Mouse (Mus musculus): ENCODE results near the gene Acbd6. TPM values are rescaled to one million over a fixed set of nuclear protein-coding genes. Genes with fewer than 3 reads are reported as not detected.

The Acbd6 gene
- 10 to 100 TPM; 64.4 to 74.2 TPM for total RNA-seq (2021)
- 384 and 451 TPM in 2 replicates for polyA plus RNA-seq (2012; rRNA removed)
- long read RNA-seq, full-length matches to known transcripts: 45 of 49 reads
- long read RNA-seq, partial matches to known transcripts: 0 of 49 reads
- long read RNA-seq, other reads (novel, unspliced or antisense): 4 of 49 reads

DNA sequence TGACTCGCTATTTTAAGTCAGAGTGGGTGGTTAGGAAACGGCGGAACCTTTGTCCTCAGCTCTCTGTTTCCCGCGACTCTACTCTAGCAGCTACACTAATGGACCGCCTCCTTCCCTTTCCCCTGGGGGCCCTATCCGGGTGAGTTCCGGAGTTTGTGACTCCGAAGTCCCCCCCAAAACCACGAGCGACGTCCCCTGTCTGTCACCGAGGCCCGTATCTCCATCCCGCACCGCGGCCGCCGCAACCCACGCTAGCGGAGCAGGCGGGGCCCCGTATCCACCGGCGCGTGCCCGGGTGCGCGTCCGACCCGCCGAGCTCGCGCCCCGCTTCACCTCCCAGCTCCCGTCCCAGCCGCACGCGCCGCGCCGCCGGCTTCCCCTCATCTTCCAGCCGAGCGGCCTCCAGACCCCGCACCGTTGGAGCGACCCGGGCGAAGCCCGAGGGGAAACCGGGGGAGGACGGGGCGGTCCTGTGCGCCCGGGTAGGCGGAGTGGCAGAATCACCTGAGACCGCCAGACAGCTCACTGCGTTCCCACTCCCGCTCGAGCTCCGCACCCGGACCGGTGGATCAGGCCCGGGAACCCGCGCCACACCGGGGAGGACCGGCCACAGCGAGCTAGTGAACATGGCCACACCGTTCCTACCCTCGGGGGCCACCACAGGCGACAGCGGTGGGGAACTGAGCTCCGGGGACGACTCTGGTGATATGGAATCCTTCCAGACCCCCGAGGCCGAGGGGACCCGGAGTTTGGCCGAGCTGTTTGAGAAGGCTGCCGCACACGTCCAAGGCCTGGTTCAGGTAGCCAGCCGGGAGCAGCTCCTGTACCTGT, at the start of gene Acbd6:
TSS of gene Acbd6 (plus strand) at position 109 of the 831 bp plus-strand sequence.
- peak; percentile 87 for DNase-seq

GRCm38 (mm10) chr1:155510263-155510662, 47.7 kb upstream of the Acbd6 start:
- peak; percentile 69 for DNase-seq

GRCm38 (mm10) chr1:155515866-155516265, 42.1 kb upstream of the Acbd6 start:
- DNase-seq: no peak

DNA sequence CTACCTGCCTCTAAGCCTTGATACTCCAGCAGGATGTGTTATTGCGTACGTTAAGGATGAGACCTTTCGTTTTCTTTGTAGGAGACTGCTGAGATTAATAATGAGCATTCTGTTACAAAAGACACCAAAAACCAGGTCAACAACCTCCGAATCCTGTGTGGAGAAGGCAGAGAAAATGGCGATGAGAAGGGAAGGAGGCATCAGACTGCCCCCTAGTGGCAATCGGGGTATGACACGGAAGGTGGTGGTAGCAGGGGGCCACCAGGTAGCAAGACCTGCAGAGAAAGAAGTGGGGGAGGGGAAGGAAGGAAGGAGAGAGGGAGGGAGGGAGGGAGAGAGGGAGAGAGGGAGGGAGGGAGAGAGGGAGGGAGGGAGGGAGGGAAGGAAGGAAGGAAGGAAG, 41.3 kb upstream of the Acbd6 start:
- peak; percentile 70 for DNase-seq

DNA sequence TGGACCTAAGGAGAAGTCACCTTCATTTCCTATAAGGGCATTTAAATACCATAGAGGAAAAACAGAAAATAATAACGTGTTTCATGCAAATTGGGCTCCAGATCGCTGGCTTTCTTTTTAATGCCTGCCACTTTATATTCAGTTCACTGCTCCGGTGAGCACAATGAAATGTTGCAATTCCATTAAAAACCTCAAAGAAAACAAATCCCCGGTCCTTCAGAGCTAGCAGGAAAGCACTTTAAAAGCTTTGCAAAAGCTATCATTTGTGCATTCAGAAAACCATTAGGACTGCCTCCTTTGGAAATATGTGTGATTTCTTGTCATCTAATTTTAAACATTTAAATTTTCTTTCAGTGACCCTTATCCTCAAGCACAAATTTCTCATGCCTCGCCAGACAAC, 40.9 kb upstream of the Acbd6 start:
- DNase-seq: no peak

GRCm38 (mm10) chr1:155520285-155520684, 37.6 kb upstream of the Acbd6 start:
- DNase-seq: no peak

GRCm38 (mm10) chr1:155522493-155522892, 35.4 kb upstream of the Acbd6 start:
- no peak for DNase-seq

DNA sequence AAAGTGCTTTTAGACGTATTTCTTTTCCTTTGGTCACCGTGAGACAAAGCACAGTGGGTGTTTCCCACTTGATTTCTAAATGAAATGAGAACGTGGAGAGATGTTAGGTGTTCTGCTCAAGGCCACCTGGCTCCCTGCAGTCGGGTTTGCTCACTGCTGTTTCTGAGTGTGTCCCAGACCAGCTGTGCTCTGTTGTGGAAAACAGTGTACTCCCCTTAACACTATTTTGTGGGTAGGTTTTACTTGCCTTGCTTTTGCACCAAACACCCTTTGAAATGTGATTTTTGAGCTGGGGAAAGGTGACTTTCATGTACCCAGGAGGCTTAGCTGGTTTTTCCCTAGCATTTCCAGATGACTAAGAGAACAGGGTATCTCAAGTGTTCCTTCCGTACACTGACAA, 31.7 kb upstream of the Acbd6 start:
- DNase-seq: peak; percentile 29

DNA sequence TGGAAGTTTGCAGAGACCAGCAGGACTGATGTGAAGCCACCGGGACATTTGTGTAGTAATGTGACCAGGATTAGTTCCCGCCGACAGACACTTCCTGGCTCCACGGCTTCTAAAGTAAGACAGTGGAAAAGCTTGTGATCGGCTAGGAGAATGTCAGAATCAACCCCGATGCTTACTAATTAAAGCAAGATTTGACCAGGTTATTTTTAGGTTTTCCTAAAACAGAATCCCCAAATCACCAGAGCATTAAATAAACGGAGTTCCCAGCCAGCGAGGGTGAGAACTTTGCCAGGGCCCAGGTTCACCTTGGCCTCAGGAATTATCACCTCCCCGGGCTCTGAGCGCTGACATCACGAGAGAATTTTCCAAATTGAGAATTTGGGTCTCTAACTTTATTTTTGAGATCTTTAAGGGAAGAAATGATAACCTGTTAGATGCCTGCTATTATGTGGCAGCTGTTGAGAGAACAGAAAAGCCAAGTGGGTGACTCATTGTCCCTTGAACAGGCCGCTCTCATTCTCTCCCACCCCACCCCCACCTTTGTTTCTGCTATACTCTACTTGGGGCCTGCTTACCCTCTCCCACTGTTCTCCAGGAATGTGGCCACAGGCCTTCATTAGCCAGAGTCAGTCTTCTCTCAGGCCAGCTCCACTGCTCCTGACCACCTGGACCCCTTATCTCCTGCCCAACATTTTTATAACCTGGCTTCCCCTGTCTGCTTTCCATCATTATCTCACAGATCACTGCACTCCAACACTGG, 30.7 kb upstream of the Acbd6 start:
- peak; percentile 64 for DNase-seq

DNA sequence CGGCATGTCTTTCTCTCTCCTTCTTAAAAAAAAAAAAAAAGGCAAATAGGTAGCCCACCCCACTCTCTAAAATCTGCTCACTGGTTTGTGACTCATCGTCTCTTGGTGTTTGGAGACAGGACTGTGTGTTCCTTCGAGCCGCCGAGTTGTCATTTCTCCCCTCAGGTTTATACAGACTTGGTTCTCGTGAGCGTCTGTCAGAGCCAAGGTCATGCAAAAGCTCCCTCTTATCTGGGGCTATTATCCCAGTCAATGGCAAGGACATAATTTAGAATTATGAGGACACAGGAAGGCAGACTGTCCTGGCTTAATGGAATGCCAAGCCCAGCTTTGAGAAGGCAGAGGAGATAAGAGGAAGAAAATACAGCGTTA, 30.1 kb upstream of the Acbd6 start:
- peak; percentile 76 for DNase-seq

GRCm38 (mm10) chr1:155528405-155529119, 29.4 kb upstream of the Acbd6 start:
- no peak for DNase-seq

DNA sequence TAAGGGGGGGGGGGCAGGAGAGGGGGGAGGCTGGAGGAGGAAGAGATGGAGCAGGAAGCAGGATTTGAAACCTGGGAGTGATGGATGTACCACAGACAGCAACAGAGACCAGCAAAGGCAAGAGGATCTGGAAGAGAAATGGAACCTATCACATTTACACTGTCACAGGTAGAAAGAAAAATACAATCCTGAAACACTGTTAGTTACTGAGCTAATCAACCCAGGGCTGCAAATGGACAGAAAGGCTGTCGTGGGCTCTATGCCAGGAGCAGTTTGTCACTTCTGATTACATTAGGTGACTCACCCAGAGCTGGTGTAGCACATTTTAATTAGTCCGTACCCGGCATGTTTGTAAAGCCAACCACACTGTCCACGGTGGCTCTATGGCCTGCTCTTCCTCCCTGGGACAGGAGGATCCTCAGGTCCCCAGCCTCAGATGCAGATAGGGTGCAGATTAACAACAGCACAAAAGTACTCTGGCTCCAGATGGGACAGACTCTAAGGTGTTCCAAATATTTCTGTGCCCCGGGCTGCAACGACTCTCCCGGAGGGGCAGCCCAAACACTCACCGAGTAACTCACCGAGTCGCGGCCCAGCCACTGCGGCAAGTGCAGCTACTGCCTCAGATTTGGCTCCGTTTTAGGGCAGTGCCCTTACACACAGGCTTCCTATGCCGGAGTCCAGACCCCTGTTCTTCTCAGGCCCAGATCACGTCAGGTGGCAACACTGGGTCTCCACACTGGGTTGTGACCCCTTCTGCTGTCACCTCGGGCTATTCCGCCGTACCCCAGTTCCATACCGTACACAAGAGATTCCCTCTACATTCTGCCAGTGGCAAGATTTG, 28.6 kb upstream of the Acbd6 start:
- peak; percentile 53 for DNase-seq

DNA sequence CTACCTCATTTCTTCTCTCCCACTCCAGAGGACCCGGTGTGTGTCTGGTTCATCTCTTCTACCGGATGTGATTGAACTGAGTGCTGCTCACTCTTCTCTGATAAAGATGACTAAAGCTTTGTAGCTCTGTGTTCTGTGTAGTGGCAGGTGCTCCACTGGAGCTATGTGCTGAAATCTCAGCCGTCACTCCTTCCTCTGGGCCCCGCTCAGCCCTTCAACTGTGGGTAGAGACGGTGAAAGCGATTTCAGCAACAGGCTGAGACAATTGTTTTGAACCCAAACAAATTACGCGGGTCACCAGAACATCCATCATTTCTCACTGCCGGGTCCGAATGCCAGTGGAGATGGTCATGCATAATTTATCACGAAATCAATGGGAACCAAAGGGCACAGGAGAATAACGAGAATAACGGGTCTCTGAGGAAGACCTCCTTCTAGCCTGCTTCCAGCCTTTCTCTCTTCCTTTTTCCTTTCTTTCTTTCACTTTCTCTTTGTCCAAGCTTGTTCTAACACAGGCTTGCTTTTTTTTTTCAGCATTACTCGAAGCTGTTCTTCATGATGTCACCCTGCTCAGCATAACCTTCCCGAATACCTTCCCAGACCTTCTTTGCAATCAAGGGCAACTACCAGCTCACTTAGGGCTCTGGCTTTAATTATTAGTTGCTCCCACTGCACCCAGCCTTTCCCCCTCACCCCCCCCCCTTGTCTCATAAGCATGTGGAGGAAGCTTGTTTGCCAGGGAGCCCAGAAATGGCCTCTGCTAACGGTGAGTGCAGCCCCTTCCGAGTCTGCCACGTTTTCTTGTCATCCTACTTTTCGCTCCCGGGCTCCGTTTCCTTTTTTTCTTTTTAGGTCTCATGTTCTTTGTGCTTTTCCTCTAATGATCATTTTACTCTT, 27.1 kb upstream of the Acbd6 start:
- peak; percentile 56 for DNase-seq

DNA sequence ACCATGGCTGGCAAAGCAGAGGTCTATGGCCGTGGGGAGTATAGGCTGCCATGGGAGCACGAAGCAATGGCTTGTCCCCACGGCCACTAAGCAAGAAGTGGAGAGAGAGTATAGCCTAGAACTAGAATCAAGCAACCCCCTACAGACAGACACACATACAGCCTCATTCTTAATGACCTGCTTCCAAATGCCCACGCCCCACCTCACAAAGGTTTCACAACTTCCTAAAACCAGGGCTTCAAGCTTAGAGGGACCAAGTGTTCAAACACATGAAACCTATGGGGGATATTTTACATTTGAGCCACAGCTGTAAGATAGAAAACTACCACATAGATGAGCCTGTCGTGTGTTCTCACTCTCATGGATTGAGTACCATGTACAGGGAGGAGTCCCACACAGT, 25.5 kb upstream of the Acbd6 start:
- DNase-seq: no peak

DNA sequence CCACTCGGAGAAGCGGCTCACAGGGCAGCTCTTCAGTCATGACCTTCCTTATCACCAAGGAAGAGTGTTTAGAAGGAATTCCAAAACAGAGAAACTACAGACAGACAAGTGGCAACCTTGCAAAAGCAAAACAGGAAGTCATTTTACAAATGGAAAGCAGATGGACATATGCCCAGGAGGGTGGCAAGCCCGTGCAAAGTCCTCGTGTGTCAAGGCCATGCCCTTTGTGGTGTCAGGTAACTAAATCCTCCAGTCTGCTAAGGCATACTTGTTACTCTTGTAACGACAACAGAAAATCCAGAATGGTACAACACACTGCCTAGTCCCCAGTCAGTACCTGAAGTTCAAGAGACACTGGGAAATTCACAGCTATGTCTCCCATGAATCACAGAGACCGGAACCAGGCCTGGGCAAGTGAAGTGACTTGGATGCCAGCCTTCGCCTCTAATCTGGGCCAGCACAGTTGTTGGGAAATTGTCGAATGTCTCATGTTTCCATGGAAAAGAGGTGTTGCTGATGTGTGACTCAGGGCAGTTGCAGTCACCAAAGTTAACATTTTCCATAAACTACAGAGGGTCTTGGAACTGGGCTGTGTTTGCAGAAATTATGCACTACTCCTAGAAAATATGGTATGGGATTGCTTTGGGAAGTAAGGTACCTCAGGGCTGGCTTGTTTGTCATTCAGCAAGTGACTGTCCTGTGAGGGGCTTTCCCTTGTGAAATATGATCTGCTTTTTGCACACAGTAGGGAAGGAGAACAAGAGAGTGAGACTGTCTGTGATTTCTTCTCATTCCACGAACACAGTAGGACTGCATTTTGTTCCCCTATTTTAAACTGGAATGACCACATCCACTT, 24.9 kb upstream of the Acbd6 start:
- peak; percentile 83 for DNase-seq

- no peak for DNase-seq
Observed at GRCm38 (mm10) chr1:155533689-155533965, 24.3 kb upstream of the Acbd6 start.

- DNase-seq: peak; percentile 36
Observed at GRCm38 (mm10) chr1:155537005-155537642, 20.8 kb upstream of the Acbd6 start.

DNA sequence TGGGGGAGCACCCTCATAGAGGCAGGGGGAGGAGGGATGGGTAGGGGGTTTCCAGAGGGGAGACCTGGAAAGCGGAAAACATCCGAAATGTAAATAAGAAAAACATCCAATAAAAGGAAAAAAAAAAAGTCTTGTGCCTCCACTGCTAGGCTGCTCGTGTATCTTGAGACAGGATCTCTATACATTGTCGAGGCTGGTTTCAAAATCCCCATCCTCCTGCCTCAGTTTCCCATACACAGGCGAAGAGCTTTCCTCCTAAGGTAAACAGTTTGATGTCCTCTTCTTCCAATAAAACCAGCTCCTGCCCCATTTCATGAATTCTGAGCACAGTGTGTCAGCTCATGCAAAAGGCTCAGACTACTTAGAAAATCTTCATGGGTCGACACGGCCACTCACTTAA, 19.9 kb upstream of the Acbd6 start:
- DNase-seq: no peak

GRCm38 (mm10) chr1:155557642-155558011, 293 bp upstream of the Acbd6 start:
- no peak for DNase-seq

Measured in adrenal gland, adult 2 months (tissue).